Mouse (Mus musculus) neural tube, embryonic 14.5 days (tissue): ENCODE data around the gene Tgfb1. TPM values are rescaled to one million over a fixed set of nuclear protein-coding genes. Genes with fewer than 3 reads are reported as not detected.

Experiments used
- ATAC-seq: fragments of 200-750 bp; cut with Nextera tagmentation; 2 replicates; pipeline ENCODE4 v1.8.0; 2017; ENCODE audit warnings: low read depth, mild to moderate bottlenecking, moderate TSS enrichment, moderate library complexity
- H3K27ac ChIP-seq: fragments of 300-500 bp; sonication (generic); 2 replicates; pipeline ENCODE4 v1.5.1; 2014; ENCODE audit warnings: low read depth, mild to moderate bottlenecking, control low read depth, low read length, moderate library complexity, mixed read lengths
- H3K27me3 ChIP-seq: fragments of 300-500 bp; sonication (generic); 2 replicates; pipeline ENCODE4 v1.6.1; 2014; ENCODE audit warnings: low read length; ENCODE audit not compliant: control insufficient read depth, insufficient read depth
- H3K36me3 ChIP-seq: fragments of 300-500 bp; sonication (generic); 2 replicates; pipeline ENCODE4 v1.6.1; 2014; ENCODE audit warnings: low read length, mixed read lengths; ENCODE audit not compliant: control insufficient read depth, insufficient read depth
- H3K4me1 ChIP-seq: fragments of 300-500 bp; sonication (generic); 2 replicates; pipeline ENCODE4 v1.6.1; 2014; ENCODE audit warnings: low read length; ENCODE audit not compliant: control insufficient read depth, insufficient read depth
- H3K4me2 ChIP-seq: fragments of 300-500 bp; sonication (generic); 2 replicates; pipeline ENCODE4 v1.6.1; 2014; ENCODE audit warnings: mild to moderate bottlenecking, low read depth, low read length, control low read depth
- H3K4me3 ChIP-seq: fragments of 300-500 bp; sonication (generic); 2 replicates; pipeline ENCODE4 v1.5.1; 2014; ENCODE audit warnings: low read depth, low read length, control low read depth, mixed read lengths
- H3K9ac ChIP-seq: fragments of 300-500 bp; sonication (generic); replicated peaks from 2 replicates; pipeline ENCODE4 v1.6.1; 2014; ENCODE audit warnings: low read depth, mild to moderate bottlenecking, control low read depth, low read length, mixed read lengths
- H3K9me3 ChIP-seq: fragments of 300-500 bp; sonication (generic); 2 replicates; pipeline ENCODE4 v1.6.1; 2016; ENCODE audit warnings: low read length; ENCODE audit not compliant: control insufficient read depth
- WGBS: fragments of 180-500 bp; shearing (Covaris S2); extraction: QIAGEN DNeasy Blood & Tissue Kit; methylation state at CpG from one replicate; pipeline ENCODE4 v1.1.7; 2014; 5-methylcytosine and 5-hydroxymethylcytosine counted together
- polyA plus RNA-seq: library from polyadenylated mRNA; unstranded; fragments of >200 nt; fragmentation: Nextera tagmentation; extraction: Ambion mirVana; gene quantifications from 2 replicates; pipeline ENCODE4 v1.2.1, GENCODE M21; 2014

Gene Tgfb1
- polyA plus RNA-seq, 1 experiment from 2014 or later, result 0.42 TPM

DNA sequence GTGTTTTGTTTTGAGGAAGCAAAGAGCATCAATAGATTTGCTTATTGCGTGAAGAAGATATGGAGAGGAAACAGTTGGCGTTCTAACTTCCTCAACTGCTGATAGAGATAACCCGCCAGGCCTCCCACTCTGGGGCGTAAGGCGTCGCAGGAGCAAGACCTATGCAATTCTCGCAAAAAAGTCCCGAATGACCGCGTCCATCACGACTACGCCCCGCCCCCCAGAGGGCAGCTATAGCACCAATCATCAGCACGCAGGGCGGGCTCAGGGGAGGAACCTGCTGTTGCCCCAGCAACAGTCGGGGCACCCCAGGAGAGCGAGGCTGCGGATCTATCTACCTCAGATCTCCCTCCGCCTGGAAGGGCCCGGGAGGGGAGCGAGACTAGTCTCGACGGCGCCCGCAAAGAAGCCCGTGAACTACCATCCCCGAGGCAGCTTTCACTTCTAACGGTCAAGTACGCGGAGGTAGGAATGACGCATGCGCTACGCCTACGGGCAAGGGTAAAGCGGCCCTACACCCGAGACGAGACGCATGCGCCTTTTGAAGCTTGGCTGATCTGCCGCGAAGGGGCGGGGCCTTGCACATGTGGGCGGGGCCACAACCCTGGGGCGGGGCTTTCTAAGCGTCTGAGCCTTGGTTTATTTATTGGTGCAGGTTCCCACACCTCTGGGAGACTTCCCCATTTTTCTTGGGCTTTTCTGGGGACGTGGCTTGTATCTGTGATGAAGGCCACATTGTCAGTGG, 6.1 kb upstream of the Tgfb1 start, which contains the start of gene B9d2:
TSS of gene B9d2 (plus strand) at position 267 of the 745 bp plus-strand sequence.
- H3K9ac ChIP-seq, result peak within 1 kb of the TSS; percentile 63
- peaks cover 3% of the 10 kb centered on the region; the same call in 1 of the 2 replicates for H3K27me3 ChIP-seq
- H3K4me1 ChIP-seq, result peaks cover 5% of the 10 kb centered on the region; the same call in 1 of the 2 replicates
- peak; percentile 94 for ATAC-seq
- under 1% methylated on average over 46 of the region's 46 CpGs for WGBS
- peak within 1 kb of the TSS; percentile 63 for H3K4me2 ChIP-seq
- H3K9me3 ChIP-seq, result no peaks in the 10 kb centered on the region
- H3K36me3 ChIP-seq, result no peaks in the 10 kb centered on the region
- peak within 1 kb of the TSS; percentile 93 for H3K27ac ChIP-seq
- peak within 1 kb of the TSS; percentile 57 for H3K4me3 ChIP-seq

DNA sequence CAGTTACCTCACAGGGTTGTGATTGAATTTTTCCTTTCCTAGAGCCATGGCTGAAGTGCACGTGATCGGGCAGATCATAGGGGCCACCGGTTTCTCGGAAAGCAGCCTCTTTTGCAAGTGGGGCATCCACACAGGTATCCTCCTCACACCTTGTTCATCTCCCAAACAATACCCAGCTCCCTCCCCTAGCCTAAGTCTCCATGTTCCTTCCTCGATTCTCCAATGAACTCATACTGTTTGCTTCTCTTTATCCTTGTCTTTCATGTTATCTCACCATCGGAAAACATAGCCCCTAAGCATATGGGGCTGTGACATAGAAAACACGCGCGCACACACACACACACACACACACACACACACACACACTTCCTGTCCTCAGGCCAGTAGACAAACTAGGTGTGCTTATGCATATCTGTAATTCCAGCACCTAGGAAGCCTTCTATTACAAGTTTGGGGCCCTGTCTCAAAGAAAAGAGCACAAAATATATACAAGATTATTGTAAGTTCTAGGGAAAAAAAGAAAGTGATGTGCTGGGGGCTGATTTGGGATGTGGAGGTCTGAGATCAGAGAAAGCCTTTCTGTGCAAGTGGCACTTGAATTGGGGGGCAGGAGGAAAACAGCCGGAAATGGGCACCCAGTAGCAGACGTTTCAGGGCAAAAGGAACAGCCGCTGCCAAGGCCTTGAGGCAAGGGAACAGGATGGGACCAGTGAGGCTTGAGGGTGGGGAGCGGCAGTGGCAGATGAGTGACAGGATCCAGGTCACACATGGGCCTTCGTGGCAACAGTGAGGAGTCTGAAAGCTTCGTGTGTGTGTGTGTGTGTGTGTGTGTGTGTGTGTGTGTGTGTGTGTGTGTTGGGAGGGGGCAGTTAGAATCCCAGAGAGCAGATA, 5.2 kb upstream of the Tgfb1 start:
- Histone ChIP-seq H3K4me3 (peak overlapping the region; percentile 57), H3K9me3 (no peaks in the 10 kb centered on the region), H3K27ac (peak overlapping the region; percentile 93), H3K9ac (no peak overlapping the region), H3K4me1 (peaks cover 5% of the 10 kb centered on the region; the same call in 1 of the 2 replicates), H3K36me3 (no peaks in the 10 kb centered on the region), H3K4me2 (peak overlapping the region; percentile 63), H3K27me3 (peaks cover 12% of the 10 kb centered on the region)
- peak; percentile 19; the same call in 1 of the 2 replicates for ATAC-seq
- 54% methylated on average over 15 of the region's 15 CpGs for whole genome bisulfite sequencing

GRCm38 (mm10) chr7:25683474-25684180, 3.2 kb upstream of the Tgfb1 start:
- 76% methylated on average over 7 of the region's 7 CpGs for WGBS
- Histone ChIP-seq H3K4me1 (peaks cover 13% of the 10 kb centered on the region), H3K27ac (no peak overlapping the region), H3K4me3 (no peak overlapping the region), H3K27me3 (peaks cover 30% of the 10 kb centered on the region), H3K4me2 (no peak overlapping the region), H3K36me3 (no peaks in the 10 kb centered on the region), H3K9me3 (no peaks in the 10 kb centered on the region), H3K9ac (no peak overlapping the region)
- ATAC-seq, result no peak

DNA sequence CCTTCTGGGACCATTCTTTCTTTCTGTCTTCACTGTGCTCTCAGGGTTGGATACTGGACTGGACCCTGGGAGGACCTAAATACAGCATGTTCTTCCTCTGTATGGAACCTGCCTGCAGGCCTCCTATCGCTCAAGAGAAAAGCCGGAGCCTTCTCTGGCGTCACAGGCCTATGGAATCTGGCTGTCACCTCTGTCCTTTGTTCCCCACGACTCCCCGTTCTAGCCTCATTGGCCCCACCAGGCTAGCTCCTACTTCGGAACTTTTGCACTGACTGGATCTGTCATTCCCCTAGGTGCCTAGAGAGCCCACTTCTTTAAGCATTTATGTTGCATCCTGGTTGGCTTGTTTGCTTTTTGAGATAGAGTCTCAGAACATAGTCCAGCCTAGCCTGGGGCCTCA, 2.1 kb upstream of the Tgfb1 start:
- peaks cover 39% of the 10 kb centered on the region for H3K27me3 ChIP-seq
- peaks cover 19% of the 10 kb centered on the region for H3K4me1 ChIP-seq
- no peaks in the 10 kb centered on the region for H3K9me3 ChIP-seq
- no peaks in the 10 kb centered on the region for H3K36me3 ChIP-seq
- no peak for ATAC-seq
- H3K4me2 ChIP-seq, result no peak overlapping the region
- no peak overlapping the region for H3K9ac ChIP-seq
- no peak overlapping the region for H3K4me3 ChIP-seq
- 86% methylated on average over 6 of the region's 6 CpGs for WGBS
- H3K27ac ChIP-seq, result no peak overlapping the region

GRCm38 (mm10) chr7:25685926-25686470, 804 bp upstream of the Tgfb1 start:
- WGBS, result 67% methylated on average over 21 of the region's 21 CpGs
- Histone ChIP-seq H3K27ac (no peak overlapping the region), H3K9me3 (no peaks in the 10 kb centered on the region), H3K4me2 (no peak overlapping the region), H3K4me1 (peaks cover 13% of the 10 kb centered on the region), H3K27me3 (peaks cover 47% of the 10 kb centered on the region), H3K4me3 (no peak overlapping the region), H3K9ac (peak overlapping the region; percentile 1; the same call in 1 of the 2 replicates), H3K36me3 (no peaks in the 10 kb centered on the region)
- ATAC-seq, result no peak

DNA sequence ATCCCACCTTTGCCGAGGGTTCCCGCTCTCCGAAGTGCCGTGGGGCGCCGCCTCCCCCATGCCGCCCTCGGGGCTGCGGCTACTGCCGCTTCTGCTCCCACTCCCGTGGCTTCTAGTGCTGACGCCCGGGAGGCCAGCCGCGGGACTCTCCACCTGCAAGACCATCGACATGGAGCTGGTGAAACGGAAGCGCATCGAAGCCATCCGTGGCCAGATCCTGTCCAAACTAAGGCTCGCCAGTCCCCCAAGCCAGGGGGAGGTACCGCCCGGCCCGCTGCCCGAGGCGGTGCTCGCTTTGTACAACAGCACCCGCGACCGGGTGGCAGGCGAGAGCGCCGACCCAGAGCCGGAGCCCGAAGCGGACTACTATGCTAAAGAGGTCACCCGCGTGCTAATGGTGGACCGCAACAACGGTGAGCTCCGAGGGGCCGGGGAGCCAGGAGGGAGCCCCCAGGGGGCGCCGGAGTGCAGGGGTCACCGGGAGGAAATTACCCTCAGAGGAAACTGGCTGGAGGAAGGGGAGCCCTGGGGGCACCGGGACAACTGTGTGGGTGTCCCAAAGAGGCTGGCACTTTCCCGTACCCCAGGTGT, 1.1 kb downstream of the Tgfb1 start:
- Histone ChIP-seq H3K4me3 (peak overlapping the region; percentile 37), H3K27ac (no peak overlapping the region), H3K4me1 (peaks cover 13% of the 10 kb centered on the region), H3K36me3 (no peaks in the 10 kb centered on the region), H3K9ac (0 out of 2 replicates have a peak overlapping the region, but pooled peaks have one; percentile 21), H3K9me3 (no peaks in the 10 kb centered on the region), H3K27me3 (peaks cover 47% of the 10 kb centered on the region), H3K4me2 (peak overlapping the region; percentile 52)
- ATAC-seq, result peak; percentile 17; the same call in 1 of the 2 replicates
- WGBS, result under 1% methylated on average over 46 of the region's 47 CpGs

DNA sequence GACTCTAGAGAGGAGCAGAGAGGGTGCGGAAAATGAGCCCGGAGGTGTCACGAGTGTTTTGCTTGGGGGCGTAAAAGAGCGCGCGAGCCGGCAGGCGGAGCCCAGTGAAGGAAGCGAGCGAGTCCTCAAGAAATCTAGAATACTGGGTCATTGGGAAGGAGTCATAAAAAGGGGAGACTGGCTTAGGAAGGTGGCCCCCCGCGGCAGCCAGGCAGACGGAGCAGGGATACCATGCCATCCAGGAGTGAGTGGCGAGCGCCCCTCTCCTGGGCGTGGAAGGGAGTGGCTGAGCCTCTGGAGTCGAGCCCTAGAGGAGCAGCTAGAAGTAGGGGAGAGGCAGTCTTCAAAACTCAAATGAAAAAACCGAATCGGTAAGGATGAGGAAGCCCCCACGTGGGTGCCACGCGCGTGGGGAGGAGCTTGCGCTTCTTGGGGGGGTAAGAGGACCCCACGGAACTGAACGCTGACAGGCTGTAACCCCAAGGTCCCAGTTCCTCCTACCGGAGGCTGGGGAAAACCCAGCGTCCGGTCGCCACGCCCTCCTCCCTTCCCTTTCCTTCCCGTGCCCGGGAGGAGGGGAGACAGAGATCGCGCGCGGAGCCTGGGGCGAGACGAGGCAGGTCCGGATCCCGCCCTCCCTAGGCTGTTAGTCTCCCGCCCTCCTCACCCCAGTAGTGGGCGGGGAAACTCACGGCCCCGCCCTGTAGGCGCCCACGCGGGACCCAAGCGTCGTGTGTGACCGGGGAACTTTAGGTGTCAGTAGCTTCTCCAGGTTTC, 2.2 kb downstream of the Tgfb1 start:
- under 1% methylated on average over 47 of the region's 52 CpGs for WGBS
- no peaks in the 10 kb centered on the region for H3K9me3 ChIP-seq
- H3K36me3 ChIP-seq, result no peaks in the 10 kb centered on the region
- peaks cover 47% of the 10 kb centered on the region for H3K27me3 ChIP-seq
- ATAC-seq, result 0 out of 2 replicates have a peak, but pooled peaks have one; percentile 21
- H3K4me1 ChIP-seq, result peaks cover 13% of the 10 kb centered on the region
- peak overlapping the region; percentile 30; the same call in 1 of the 2 replicates for H3K9ac ChIP-seq
- no peak overlapping the region for H3K27ac ChIP-seq
- peak overlapping the region; percentile 52 for H3K4me2 ChIP-seq
- H3K4me3 ChIP-seq, result peak overlapping the region; percentile 37
